Mouse (Mus musculus): ENCODE measurements around the gene Cntrob.

Cntrob gene

DNA sequence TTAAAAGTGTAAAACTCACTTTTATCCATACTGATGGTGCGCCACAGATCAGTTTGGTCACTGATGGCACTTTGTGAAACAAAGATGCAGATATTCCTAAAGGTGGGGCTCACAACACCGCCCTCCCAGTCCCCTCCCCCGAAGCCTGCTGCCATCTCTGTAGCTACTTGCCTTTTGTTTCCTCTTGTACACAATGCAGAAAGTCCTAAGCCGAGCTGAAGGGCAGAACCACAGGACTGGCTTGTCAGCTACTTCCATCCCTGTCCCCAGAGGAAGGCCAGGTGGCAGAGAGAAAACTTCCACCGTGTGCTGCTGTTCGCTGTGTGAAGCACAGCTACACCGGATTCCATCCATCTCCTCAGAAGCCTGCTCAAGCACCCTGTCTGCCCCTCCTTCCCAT is 25.3 kb downstream of the Cntrob start:
- in situ Hi-C loops (cut with MboI) = no loop called here

DNA sequence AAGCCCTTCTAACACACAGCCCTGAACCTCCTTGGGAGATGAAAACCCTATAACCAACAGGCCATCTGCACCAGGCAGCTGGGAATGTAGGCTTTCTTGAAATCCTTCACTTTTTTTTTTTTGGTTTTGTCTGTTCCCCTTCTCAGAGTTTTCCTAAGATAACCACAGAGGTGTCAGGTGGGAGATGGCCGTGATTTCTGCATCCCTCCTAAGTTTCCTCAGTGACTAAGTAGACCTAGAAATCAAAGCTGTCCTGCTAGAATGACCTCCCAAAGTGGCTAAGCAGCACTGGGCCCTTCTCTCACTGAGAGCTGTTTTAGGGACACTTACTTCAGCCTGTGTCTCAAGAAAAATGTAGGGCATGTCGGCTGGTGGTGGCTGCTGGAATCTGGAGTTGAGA is 25.8 kb downstream of the Cntrob start:
- in situ Hi-C loops (cut with MboI) = no loop called here

DNA sequence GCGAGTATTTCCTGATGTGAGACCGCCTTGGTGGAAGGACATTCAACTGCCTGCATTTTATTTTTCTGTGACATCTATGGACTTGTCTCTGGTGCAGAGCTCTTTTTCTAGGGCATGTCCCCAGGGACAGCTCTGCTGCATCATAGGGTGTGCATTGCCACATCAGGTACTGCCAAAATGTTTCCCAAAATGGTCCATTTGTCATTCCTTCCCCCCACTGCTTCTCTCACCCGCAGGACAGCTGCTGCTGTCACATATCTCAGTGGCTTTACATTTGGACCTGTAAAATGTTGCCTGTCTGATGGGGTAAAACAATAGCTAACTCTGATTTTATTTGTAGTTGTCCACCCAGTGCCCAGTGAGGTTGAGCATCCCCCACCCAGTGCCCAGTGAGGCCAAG is 28.3 kb downstream of the Cntrob start:
- in situ Hi-C loops (cut with MboI) = no loop called here

DNA sequence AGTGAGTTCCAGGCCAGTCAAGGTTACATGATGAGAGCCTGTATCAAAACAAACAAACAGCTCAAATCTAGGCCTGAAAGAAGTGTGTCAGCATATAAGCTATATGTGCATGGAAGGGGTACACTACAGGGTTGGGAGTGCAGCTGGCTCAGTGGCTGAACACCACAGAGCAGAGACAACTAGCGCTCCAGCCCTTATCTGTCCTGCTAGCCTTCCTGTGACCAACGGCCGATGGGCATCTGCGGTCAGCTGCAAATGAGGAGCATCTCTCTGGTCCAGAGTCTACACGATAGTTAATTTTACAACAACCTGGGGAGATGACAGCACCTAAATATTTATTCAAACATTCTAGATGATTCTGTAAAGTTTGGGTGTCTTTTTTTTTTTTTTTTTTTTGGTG is 32.5 kb downstream of the Cntrob start:
- in situ Hi-C loops (cut with MboI) = no loop called here

DNA sequence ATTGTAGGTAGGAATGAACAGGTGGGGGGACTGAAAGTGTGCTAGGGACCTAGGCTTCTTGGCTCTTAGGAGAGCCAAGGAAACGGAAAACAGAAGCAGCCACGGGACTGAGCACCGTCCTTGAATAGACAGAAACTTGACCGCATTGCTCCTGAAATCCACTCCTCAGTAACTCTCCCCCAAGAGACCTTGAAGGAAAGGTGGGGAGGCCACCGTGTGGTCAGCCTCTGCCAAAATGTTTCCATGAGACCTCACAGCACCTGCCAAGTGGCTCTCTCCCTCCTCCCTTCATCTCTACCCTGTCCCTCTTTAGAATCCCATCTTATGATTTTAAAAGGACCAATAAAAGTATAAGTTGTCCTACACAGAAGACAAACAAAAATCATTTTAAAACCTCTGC is 46.3 kb downstream of the Cntrob start:
- in situ Hi-C loops (cut with MboI) = no loop called here

DNA sequence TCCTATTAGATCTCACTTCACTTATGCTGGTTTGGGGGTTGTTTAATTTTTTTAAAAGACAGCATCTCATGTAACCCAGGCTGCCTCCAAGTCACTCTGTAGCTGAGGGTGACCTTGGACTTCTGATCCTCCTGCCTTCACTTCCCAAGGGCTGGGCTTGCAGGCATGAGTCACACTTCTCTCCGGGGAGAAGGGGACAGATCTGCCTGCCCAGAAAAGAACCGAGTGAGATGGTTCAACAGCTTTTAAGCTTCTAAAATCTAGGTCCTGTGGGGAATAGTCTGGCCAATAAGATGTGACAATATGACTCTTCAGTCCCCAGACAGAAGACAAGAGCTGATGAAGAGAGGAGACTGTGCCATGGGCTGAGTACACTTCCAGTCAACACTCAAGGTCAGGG is 47.5 kb downstream of the Cntrob start:
- in situ Hi-C loops (cut with MboI) = no loop called here

DNA sequence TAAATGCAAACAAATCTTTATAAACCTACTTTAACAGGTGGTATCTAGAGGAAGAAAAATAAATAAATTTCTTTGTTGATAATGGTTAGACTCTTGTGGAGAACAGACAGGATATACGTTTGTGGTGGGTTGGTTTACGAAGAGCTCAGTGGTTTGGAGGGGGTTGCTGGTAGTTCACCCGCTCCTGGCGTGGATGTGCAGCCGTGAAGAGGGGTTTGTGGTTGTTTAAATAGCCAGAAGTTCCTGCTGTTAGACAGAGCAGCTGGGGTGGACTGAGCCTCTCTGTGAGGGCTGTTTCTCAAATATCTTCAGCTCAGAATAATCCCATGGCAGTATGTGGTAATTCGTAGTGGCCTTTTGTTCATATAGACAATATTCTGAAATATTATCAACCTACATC is 47.9 kb downstream of the Cntrob start:
- in situ Hi-C loops (cut with MboI) = no loop called here

DNA sequence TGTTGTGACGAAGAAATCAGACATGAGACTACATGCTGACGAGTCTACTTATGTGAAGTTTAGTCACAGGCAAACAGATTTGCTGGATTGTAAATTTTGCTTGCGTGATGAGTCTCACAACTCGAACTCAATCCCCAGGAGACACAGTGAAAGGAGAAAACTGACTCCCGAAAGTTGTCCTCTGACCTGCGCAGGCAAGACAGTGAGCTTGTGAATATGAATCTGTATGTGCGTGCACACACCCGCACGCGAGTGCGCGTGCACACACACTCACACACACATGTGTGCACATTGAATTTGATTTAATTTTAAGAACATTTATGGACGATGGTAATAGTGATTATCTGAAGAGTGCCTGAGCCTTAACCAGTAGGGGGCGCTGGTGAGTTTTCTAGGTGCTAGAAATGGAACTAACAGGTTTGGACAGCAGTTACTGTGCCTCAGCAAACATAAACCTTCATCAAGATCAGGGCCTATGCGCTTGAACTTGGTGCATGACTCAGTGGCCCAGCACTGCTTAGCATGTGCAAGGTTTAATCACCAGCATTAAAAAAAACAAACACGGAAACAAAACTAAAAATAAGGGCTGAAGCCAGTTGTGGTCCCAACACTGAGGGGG is 51.3 kb downstream of the Cntrob start:
- in situ Hi-C loops (cut with MboI) = no loop called here

DNA sequence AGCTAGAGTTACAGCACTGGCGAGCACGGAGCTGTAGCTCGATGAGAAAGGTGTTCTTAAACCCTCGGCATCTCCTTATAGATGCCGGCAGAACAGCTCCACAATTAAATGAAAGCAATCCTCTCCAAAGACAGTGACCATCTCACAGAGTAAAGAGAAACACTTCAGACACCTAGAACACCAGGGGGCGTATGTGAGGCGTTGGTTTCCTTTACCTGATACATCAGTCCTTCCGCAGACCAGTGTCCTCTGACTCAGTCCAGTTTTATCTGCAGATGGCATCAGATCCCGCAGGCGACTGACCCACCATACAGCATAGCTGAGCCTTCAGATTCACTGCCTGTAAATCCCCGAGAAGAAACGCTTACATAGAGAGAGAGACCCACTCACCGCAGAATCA is 54.0 kb downstream of the Cntrob start:
- in situ Hi-C loops (cut with MboI) = loop anchor here (5.0 to 10.0 kb wide), 2 partner anchors 113 to 255 kb away; no protein-coding TSS in a partner anchor

DNA sequence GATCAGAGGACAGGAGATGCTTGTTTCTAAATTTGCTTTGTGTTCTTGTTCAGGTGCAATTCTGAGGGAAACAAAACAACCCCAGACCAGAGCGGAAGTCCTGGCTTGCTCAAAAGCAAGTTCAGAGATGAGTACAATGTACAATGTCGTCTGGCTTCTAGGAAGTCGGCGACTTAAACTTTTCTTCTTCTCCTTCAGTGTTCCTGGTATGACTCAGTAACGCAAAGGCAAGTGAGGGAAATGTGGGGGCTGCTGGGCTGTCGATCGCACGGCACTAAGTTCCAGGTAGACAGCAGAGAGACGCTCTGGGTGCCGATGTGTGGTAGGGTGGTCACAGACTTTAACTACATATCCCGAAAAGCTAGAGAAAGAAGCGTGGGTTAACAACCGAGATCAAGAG is 55.5 kb downstream of the Cntrob start:
- in situ Hi-C loops (cut with MboI) = loop anchor here (5.0 to 10.0 kb wide), 2 partner anchors 114 to 257 kb away; no protein-coding TSS in a partner anchor

DNA sequence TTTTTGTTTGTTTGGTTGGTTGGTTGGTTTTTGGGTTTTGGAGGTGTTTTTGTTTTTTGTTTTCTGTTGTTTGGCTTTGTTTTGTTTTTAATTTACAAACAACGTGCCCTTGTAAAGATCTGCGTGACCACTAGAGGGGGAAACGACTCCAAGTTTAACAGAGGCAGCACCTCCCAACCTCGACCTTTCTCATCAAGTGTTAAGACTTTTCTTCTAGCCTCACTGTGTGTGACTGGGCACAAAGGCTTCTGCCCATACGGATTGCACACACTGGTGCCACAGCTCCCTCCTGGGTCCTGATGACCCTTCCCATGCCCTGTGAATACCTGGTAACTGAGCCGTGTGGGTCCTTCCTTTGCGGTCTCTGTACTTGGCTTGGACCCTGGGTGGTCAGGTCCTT is 56.2 kb downstream of the Cntrob start:
- in situ Hi-C loops (cut with MboI) = loop anchor here (5.0 to 10.0 kb wide), 2 partner anchors 115 to 257 kb away; no protein-coding TSS in a partner anchor

DNA sequence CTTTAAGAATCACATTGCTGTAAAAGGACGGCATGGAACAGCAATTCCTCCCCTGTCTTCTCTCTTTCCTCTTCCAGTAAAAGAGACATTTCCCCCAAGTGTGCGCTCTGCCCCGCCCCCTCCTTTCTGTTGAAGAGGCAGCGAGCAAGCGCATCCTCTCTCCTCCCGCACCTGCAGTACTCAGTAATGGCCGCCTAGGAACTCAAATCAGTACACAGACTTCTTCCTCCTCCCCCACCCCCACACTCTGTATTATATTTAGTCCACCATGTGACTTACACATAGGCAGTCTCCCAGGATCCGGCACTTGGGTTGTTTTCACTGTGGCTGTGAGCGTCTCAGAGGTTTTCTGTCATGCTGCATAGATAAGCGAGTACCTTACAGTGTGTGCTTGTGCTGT is 57.3 kb downstream of the Cntrob start:
- in situ Hi-C loops (cut with MboI) = loop anchor here (5.0 to 10.0 kb wide), 2 partner anchors 116 to 259 kb away; no protein-coding TSS in a partner anchor

DNA sequence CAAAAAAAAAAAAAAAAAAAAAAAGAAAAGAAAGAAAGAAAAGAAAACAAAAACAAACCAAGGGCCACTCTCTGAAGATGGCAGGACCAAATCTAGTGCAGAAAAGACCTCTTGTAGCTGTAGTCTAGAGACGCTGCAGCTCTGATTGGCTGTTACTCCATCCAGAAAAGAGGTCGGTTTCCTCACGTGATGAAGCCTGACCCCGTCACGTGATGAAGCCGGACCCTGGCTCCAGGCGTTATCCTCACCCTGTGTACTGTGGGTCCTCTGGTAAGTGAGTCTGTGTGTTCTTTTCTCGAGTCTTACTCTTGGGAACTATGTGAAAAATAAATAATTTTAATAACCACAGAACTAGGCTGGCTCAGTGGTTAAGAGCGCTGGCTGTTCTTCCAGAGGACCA is 58.2 kb downstream of the Cntrob start:
- in situ Hi-C loops (cut with MboI) = loop anchor here (5.0 to 10.0 kb wide), 2 partner anchors 117 to 259 kb away; no protein-coding TSS in a partner anchor

DNA sequence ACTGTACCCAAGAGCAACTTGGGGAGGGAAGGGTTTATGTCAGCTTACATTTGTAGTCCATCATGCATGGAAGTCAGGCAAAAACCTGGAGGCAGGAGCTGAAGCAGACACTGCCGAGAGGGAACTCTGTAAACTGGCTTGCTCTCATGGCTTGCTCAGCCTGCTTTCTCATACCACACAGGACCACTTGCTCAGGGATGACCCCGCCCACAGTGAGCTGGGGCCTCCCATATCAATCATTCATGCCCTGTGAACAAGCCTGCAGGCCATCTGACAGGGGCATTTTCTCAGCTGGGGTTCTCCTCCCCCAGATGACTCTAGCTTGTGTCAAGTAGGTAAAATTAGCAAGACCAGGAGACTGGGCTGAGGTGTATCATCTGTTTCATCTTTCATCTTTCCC is 59.3 kb downstream of the Cntrob start:
- in situ Hi-C loops (cut with MboI) = loop anchor here (10.0 kb wide), 1 partner anchor 261 kb away; no protein-coding TSS in a partner anchor

DNA sequence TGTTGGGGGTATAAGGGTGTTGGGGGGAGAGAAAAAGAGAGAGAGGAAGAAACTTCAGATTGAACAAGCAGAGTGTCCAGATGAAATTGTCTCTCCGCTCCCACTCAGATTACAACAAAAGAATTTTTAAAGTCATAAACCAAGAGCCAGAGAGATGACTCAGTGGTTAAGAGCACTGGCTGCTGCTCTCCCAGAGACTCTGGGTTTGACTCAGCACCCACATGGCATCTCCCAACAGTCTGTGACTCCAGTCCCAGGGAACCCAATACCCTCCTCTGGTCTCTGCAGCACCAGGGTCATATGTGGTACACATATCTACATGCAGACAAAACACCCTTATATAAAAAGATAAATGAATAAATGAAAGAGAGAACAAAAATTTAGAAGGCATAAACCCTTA is 63.5 kb downstream of the Cntrob start:
- in situ Hi-C loops (cut with MboI) = loop anchor here (10.0 kb wide), 1 partner anchor 265 kb away; no protein-coding TSS in a partner anchor

DNA sequence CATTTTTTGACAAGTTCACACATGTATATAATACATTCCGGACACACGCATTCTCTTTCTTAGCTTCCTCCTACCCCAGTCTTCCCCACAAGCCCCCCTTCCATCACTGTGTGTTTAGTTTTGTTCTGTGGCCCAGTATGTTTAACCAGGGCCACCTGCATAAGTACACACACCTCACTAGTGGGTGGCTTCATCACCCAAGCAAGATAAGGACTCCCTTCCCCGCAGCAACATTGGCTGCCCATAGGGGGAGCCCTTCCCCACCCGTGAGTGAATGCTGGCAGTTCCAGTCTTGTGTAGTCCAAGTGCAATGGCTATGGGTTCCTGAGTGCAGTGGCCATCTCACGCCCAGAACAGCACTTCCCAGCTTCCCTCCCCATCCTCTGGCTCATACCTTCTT is 65.3 kb downstream of the Cntrob start:
- in situ Hi-C loops (cut with MboI) = no loop called here

DNA sequence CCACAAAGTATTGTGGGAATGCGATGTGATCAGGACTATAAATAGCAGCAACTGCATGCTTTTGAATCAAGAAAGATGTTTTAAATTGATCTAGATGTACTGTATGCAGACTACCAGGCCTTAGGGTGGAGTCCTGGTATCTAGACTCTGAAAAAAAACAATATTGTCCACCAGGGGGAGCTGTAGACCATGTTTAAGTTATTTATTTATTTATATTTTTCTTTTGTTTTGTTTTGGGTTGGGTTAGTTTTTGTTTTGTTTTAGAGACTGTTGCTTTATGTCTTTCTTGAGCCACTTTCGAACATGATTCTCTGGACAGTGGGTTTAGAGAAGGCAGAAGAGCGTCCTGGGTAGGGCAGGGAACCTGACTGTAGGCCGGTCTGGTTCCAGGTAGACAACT is 65.8 kb downstream of the Cntrob start:
- in situ Hi-C loops (cut with MboI) = no loop called here

DNA sequence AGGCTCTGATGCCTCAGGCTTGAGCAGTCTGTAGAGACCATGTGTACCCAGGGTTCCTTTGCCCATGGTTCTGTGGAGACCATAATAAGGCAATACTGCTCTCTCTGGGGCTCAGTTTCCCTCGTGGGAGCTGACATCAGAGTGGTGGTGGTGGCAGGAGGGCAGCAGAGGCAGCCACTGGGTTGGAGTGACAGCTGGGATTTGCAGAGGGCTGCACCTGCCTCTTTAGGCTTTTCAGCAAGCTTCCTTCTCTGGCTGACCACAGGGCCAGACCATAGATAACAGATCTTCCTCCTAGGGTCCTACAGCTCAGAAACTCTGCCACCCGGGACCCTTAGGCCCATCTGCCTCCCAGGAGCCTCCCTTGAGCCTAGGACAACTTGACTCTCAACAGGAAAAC is 66.5 kb downstream of the Cntrob start:
- in situ Hi-C loops (cut with MboI) = no loop called here

DNA sequence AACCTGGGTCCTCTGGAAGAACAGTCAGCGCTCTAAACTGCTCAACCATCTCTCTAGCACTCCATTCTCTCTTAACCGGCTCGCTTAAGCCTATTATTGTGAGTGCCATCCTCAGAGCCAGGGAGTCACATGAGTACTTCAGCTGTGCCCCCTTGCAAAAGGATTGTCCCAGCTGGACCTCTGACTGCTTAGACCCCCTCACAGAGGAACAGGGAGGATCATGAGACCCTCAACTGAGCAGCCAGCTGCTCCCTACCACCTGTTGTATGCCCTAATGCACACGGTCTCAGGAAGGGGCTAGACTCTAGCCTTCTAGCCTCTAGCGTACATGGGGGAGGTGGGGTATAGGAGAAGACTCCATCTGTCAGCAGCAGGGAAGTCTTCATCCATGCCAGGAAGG is 68.8 kb downstream of the Cntrob start:
- in situ Hi-C loops (cut with MboI) = no loop called here

DNA sequence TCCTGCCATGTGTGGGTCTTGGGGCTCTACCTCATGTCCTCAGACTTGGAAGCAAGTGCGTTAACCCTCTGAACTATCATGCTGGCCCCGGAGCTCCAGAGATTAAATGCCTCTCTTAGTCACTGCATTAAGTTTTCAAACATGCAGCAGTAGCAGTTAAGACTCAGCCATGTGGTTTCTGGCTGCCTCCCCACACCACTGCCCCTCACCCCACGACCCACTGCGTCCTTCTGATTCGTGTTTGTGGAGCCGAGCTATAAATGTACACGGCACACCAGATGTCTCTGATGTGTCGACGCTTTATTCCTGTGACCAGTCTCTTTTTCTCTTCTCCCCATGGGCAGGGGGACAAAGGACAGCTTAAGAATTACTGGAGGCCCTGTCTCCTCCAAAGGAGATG is 70.4 kb downstream of the Cntrob start:
- in situ Hi-C loops (cut with MboI) = no loop called here

DNA sequence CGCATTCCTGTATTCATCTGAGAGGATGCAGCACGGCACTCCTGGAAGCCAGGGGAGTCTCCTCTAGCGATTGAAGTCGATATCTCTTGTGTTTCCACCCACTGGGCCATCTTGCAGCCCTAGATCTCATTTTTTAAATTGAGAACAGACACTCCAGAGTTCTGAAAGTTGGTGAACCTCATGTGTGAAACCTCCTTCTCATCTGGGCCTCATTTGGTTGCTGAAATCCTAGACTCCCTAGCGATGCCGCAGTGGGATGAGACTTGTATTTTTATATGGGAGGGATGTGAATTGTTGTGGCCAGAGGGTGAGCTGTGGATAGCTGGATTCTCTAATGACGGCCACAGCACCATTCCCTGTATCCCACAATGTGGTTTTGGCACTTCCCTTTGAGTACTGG is 71.6 kb downstream of the Cntrob start:
- in situ Hi-C loops (cut with MboI) = no loop called here

DNA sequence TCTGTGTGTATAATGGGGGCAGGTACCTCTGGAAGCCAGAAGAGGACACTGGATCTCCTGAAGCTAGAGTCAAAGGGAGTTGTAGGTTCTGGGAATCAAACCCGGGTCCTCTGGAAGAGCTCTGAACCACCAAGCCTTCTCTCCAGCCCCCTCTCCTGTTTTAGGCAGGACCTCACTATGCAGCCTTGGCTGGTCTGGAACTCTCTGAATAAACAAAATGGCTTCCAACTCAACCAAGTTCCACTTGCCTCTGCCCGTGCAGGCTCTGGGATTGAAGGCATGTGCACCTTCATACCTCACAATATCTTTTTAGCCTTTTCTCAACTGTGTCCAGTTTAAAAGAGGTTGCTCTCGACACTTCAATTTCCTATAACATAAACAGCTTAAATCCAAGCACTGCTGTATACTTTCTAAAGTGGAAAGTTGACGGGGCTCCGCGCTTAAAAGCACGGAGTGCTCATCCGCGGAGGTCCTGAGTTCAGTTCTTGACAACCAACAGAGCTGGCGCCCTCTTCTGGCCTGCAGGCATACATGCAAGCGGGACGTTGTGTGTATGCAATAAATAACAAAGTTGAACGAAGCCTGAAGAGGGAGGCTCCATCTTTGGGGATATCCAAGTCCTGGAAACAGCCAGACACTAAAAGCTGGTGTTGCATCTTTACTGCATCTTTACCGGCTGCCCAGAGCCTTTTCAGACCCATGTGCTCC is 72.3 kb downstream of the Cntrob start:
- in situ Hi-C loops (cut with MboI) = no loop called here

DNA sequence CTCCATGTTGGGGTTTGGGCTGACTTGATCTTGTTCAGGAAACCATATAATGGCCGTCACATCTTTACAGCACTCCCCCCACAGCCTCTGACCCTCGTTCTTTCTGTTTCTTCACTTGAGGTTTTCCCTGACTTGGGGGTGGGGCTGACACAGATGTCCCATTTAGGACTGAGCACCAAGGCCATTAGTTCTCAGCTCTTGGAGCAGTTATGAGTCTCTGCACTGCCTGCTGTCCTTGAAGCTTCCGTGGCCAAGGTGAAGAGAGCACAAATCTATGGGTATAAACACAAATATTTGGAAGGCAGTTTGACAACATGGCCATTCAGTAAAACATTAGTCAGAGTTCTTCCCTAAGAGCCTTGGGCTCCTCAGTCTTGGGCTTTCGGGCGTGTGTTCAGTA is 73.5 kb downstream of the Cntrob start:
- in situ Hi-C loops (cut with MboI) = no loop called here

Data from mature B cell (primary cell).